Mouse (Mus musculus) kidney, adult 2 months (tissue): Measurements from ENCODE around the gene Prr15l.

Source experiments
- CTCF ChIP-seq: fragments of 200-500 bp; conservative IDR thresholded peaks from 2 replicates; pipeline ENCODE4 v1.5.1; 2011; ENCODE audit warnings: low read depth, mild to moderate bottlenecking, control low read depth, low read length, moderate library complexity, mixed read lengths; ENCODE audit not compliant: insufficient read depth, insufficient read length
- POLR2A ChIP-seq: fragments of 200-500 bp; IDR thresholded peaks from one replicate; pipeline ENCODE4 v1.6.1; 2011; ENCODE audit warnings: low read depth, low read length, control low read depth

DNA sequence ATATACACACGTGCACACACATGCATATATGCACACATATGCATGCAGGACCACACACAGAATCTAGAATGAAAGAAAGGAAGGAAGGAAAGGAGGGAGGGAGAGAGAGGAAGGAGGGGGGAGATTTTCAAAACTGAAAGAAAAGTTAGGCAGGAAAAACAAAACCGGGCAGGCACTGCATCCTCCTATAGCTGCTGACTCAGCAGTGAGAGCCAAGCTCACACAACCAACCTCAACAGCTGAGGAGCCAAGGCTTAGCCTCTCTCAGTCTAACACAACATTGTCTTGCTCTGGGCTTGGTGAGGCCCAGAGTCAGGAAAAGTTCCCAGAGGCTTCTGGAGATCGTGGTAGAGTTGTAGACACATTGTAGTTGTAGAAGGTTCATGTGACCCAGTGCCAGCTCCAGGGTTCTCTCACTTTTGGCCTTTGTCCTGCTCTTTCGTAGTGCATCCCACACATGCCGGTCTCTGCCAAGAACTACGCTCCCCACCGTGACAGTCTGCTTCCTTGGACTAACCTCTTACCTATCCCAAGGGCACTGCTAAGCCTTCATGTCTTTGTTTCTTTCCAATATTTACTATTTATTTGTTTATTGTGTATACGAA is 40.9 kb upstream of the Prr15l start:
- TF ChIP-seq POLR2A: no peak
- no peak for TF ChIP-seq CTCF
